Mouse (Mus musculus): ENCODE data around the gene Cd163.
"Not testable (repeated sequence)": the region's sequence is repeated elsewhere in the genome, so short reads cannot be mapped to it uniquely, and the experiment has no call there.

Cd163 gene

GRCm38 (mm10) chr6:124304356-124304755, at the start of gene Cd163:
TSS of gene Cd163 (plus strand) at chr6:124304656.
- no peak for DNase-seq (ENCODE audit: low spot score in 2 of 2)

DNA sequence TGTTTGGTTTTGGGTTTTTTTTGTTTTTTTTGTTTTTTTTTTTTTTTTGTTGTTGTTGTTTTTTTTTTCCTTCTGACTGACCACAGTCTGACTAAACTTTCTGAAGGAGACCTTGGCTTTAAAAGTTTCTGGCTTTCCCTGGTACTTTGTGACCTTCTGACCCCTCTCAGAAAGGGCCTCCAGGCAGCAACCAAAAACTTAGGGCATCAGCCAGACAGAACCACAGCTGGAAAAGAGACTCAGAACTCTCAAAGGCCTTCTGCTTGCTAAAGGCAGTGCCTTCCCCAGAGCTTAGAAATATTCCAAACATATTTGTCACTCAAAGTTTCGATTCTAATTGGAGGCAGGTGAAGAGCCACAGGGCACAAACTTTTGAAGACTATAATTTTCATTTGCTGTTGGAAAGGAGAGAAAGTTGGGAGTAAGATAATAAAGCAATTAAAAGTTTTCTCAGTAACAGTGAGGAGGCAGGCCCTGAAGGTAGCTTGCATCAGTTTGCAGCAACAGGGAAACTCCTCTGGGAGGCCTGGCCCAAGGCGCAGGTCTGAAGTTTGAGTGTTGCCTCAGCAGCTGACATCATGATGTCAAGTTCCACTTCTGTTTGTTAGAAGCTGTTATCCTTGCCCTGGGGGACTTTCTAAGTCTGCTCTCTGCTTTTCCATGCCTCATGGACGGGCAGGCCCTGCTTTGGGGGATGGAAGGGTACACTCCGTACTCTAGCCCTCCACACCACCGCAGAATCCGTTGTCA, 48.6 kb upstream of the Cd163 start:
- DNase-seq (ENCODE audit: low spot score in 2 of 2), result no peak

GRCm38 (mm10) chr6:124260198-124260931, 44.1 kb upstream of the Cd163 start:
- peak; percentile 29 to 40 for DNase-seq (ENCODE audit: low spot score in 2 of 2)

DNA sequence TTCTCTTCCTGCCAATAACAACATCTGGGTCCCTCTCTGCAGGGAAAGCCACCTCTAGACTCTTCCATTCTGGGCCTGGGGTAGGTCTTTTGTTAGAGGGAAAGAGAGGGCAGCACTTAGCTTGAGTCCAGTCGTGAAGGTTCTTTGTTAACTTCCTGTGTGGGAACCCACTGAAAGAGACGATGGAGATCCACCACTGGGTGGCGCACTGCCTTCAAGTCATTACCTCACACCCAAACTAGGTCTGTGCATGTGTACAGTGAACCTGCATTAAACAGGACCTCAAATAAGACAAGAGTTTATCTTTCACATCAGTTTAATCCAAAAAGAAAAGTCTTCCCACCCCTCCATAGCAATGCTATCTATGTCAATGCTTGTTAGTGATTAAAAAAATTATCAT, 41.8 kb upstream of the Cd163 start:
- DNase-seq (ENCODE audit: low spot score in 2 of 2), result peak; percentile 37 to 50

- DNase-seq (ENCODE audit: low spot score in 2 of 2), result no peak
These were observed 31.1 kb upstream of the Cd163 start for GRCm38 (mm10) chr6:124273231-124273880.

- no peak for DNase-seq (ENCODE audit: low spot score in 2 of 2)
These were observed 26.8 kb upstream of the Cd163 start for GRCm38 (mm10) chr6:124277641-124278040.

- no peak for DNase-seq (ENCODE audit: low spot score in 2 of 2)
These were observed 26.2 kb upstream of the Cd163 start for GRCm38 (mm10) chr6:124278291-124278690.

- no peak for DNase-seq (ENCODE audit: low spot score in 2 of 2)
These were observed 21.7 kb upstream of the Cd163 start for GRCm38 (mm10) chr6:124282731-124283130.

GRCm38 (mm10) chr6:124297378-124297777, 7.1 kb upstream of the Cd163 start:
- DNase-seq (ENCODE audit: low spot score in 2 of 2), result not testable (repeated sequence)

GRCm38 (mm10) chr6:124301447-124302192, 2.8 kb upstream of the Cd163 start:
- no peak for DNase-seq (ENCODE audit: low spot score in 2 of 2)

- no peak for DNase-seq (ENCODE audit: low spot score in 2 of 2)
These were observed 4.5 kb downstream of the Cd163 start for GRCm38 (mm10) chr6:124308935-124309334.

DNA sequence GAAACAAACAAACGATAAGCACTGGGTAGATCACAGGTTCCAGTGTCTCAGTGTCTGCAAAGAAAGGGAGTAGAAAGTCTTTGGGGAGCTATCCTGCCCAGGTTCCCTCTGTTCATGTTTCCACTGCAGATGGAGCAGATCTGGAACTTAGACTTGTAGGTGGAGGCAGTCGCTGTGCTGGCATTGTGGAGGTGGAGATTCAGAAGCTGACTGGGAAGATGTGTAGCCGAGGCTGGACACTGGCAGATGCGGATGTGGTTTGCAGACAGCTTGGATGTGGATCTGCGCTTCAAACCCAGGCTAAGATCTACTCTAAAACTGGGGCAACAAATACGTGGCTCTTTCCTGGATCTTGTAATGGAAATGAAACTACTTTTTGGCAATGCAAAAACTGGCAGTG, 7.8 kb downstream of the Cd163 start:
- no peak for DNase-seq (ENCODE audit: low spot score in 2 of 2)

DNA sequence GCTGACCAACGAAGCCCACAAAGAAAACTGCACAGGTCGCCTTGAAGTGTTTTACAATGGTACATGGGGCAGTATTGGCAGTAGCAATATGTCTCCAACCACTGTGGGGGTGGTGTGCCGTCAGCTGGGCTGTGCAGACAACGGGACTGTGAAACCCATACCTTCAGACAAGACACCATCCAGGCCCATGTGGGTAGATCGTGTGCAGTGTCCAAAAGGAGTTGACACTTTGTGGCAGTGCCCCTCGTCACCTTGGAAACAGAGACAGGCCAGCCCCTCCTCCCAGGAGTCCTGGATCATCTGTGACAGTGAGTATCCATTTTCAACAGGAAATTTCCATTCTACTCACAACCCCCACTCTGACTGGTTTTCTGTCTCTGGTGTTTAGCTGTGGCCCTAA, 15.9 kb downstream of the Cd163 start:
- DNase-seq (ENCODE audit: low spot score in 2 of 2), result no peak

GRCm38 (mm10) chr6:124321481-124322475, 17.3 kb downstream of the Cd163 start:
- DNase-seq (ENCODE audit: low spot score in 2 of 2), result peak; percentile 48 to 64

GRCm38 (mm10) chr6:124328394-124328991, 24.0 kb downstream of the Cd163 start:
- peak; percentile 38 to 64 for DNase-seq (ENCODE audit: low spot score in 2 of 2)

- DNase-seq (ENCODE audit: low spot score in 2 of 2), result no peak
These were observed 25.2 kb downstream of the Cd163 start for GRCm38 (mm10) chr6:124329622-124330021.

- DNase-seq (ENCODE audit: low spot score in 2 of 2), result peak; percentile 12 to 15
These were observed 40.6 kb downstream of the Cd163 start for GRCm38 (mm10) chr6:124345096-124345495.

DNA sequence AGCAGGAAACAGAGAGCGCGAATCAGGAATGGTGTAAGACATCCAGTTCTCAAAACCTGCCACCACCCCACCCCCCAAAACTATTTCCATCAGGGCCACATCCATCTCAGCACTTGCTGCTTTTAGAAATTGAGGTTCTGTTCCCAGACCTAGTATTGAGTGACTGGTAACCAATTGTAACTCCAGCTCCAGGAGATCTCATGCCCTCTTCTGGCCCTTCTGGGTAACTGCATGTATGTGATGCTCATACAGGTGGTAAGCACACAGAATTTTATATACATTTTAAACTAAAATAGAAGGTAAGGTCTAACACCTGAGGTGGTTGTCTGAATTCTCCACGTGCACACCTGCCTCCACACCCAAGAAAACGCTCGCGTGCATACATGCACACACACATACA, 42.2 kb downstream of the Cd163 start:
- DNase-seq (ENCODE audit: low spot score in 2 of 2), result no peak

GRCm38 (mm10) chr6:124353246-124353645, 48.8 kb downstream of the Cd163 start:
- DNase-seq (ENCODE audit: low spot score in 2 of 2), result no peak

GRCm38 (mm10) chr6:124358953-124359352, 54.5 kb downstream of the Cd163 start:
- no peak for DNase-seq (ENCODE audit: low spot score in 2 of 2)
